Mouse (Mus musculus): ENCODE data around the gene Myl9.
"Not testable (repeated sequence)": the region's sequence is repeated elsewhere in the genome, so short reads cannot be mapped to it uniquely, and the experiment has no call there.

Gene Myl9

GRCm38 (mm10) chr2:156765593-156765992 is 9.6 kb upstream of the Myl9 start:
- DNase-seq: no peak

- no peak for DNase-seq
Measured at GRCm38 (mm10) chr2:156766227-156767019, 8.8 kb upstream of the Myl9 start.

GRCm38 (mm10) chr2:156767108-156767507 is 8.1 kb upstream of the Myl9 start:
- no peak for DNase-seq

- DNase-seq: no peak
Measured at GRCm38 (mm10) chr2:156769274-156769673, 5.9 kb upstream of the Myl9 start.

GRCm38 (mm10) chr2:156773470-156773869 is 1.8 kb upstream of the Myl9 start:
- DNase-seq: no peak

- DNase-seq: no peak
Measured at GRCm38 (mm10) chr2:156774035-156774737, 1.0 kb upstream of the Myl9 start.

- no peak for DNase-seq
Measured at GRCm38 (mm10) chr2:156775455-156776435, 525 bp downstream of the Myl9 start.

- DNase-seq: no peak
Measured at GRCm38 (mm10) chr2:156776907-156777306, 1.7 kb downstream of the Myl9 start.

- peak; percentile 41 for DNase-seq
Measured at GRCm38 (mm10) chr2:156777326-156778004, 2.2 kb downstream of the Myl9 start.

GRCm38 (mm10) chr2:156778571-156778970 is 3.4 kb downstream of the Myl9 start:
- DNase-seq: no peak

GRCm38 (mm10) chr2:156779036-156779435 is 3.8 kb downstream of the Myl9 start:
- DNase-seq: no peak

GRCm38 (mm10) chr2:156779488-156779887 is 4.3 kb downstream of the Myl9 start:
- no peak for DNase-seq

GRCm38 (mm10) chr2:156780129-156780528 is 4.9 kb downstream of the Myl9 start:
- DNase-seq: no peak

- no peak for DNase-seq
Measured at GRCm38 (mm10) chr2:156780752-156781151, 5.5 kb downstream of the Myl9 start.

GRCm38 (mm10) chr2:156781281-156781680 is 6.1 kb downstream of the Myl9 start:
- no peak for DNase-seq

GRCm38 (mm10) chr2:156781836-156782480 is 6.7 kb downstream of the Myl9 start:
- DNase-seq: no peak

- no peak for DNase-seq
Measured at GRCm38 (mm10) chr2:156782481-156783348, 7.5 kb downstream of the Myl9 start.

GRCm38 (mm10) chr2:156783349-156783728 is 8.1 kb downstream of the Myl9 start:
- no peak for DNase-seq

GRCm38 (mm10) chr2:156784016-156784585 is 8.9 kb downstream of the Myl9 start:
- no peak for DNase-seq

GRCm38 (mm10) chr2:156784891-156785290 is 9.7 kb downstream of the Myl9 start:
- no peak for DNase-seq

- not testable (repeated sequence) for DNase-seq
Measured at GRCm38 (mm10) chr2:156786369-156786768, 11.1 kb downstream of the Myl9 start.

Measured in kidney, adult 18-20 months (tissue).